Mouse (Mus musculus): ENCODE data around the gene Cd163. TPM values are rescaled to one million over a fixed set of nuclear protein-coding genes. Genes with fewer than 3 reads are reported as not detected.

Gene Cd163
- polyA plus RNA-seq, 1 experiment from 2014 or later, result 0.50 TPM

GRCm38 (mm10) chr6:124301447-124302192 lies 2.8 kb upstream of the Cd163 start:
- H3K36me3 ChIP-seq (ENCODE audit: control insufficient read depth, insufficient read depth), result no peaks in the 10 kb centered on the region
- WGBS (ENCODE audit: insufficient replicate concordance), result 62% methylated on average over 3 of the region's 3 CpGs
- H3K9ac ChIP-seq (ENCODE audit: low read depth, low read length), result no peak overlapping the region
- H3K4me2 ChIP-seq (ENCODE audit: low read depth, low read length), result no peak overlapping the region
- no peak overlapping the region for H3K4me3 ChIP-seq (ENCODE audit: low read depth, low read length)
- no peak for ATAC-seq (ENCODE audit: low read depth)
- no peaks in the 10 kb centered on the region for H3K27me3 ChIP-seq (ENCODE audit: control insufficient read depth, insufficient read depth, low read depth, low read length)
- no peaks in the 10 kb centered on the region for H3K4me1 ChIP-seq (ENCODE audit: control insufficient read depth, low read depth, low read length)
- H3K9me3 ChIP-seq (replicated peaks; ENCODE audit: control insufficient read depth, low read length), result no peaks in the 10 kb centered on the region
- H3K27ac ChIP-seq (ENCODE audit: low read length), result no peak overlapping the region

- Histone ChIP-seq H3K4me2 (ENCODE audit: low read depth, low read length) (no peak overlapping the region), H3K9me3 (replicated peaks; ENCODE audit: control insufficient read depth, low read length) (no peaks in the 10 kb centered on the region), H3K4me1 (ENCODE audit: control insufficient read depth, low read depth, low read length) (no peaks in the 10 kb centered on the region), H3K9ac (ENCODE audit: low read depth, low read length) (no peak overlapping the region), H3K36me3 (ENCODE audit: control insufficient read depth, insufficient read depth) (no peaks in the 10 kb centered on the region), H3K27ac (ENCODE audit: low read length) (no peak overlapping the region), H3K27me3 (ENCODE audit: control insufficient read depth, insufficient read depth, low read depth, low read length) (no peaks in the 10 kb centered on the region), H3K4me3 (ENCODE audit: low read depth, low read length) (no peak overlapping the region)
- no peak for ATAC-seq (ENCODE audit: low read depth)
- WGBS (ENCODE audit: insufficient replicate concordance), result 72% methylated on average over 8 of the region's 8 CpGs
Measured at GRCm38 (mm10) chr6:124308935-124309334, 4.5 kb downstream of the Cd163 start.

- Histone ChIP-seq H3K9me3 (replicated peaks; ENCODE audit: control insufficient read depth, low read length) (no peaks in the 10 kb centered on the region), H3K4me1 (ENCODE audit: control insufficient read depth, low read depth, low read length) (no peaks in the 10 kb centered on the region), H3K9ac (ENCODE audit: low read depth, low read length) (no peak overlapping the region), H3K36me3 (ENCODE audit: control insufficient read depth, insufficient read depth) (no peaks in the 10 kb centered on the region), H3K4me2 (ENCODE audit: low read depth, low read length) (no peak overlapping the region), H3K27ac (ENCODE audit: low read length) (no peak overlapping the region), H3K4me3 (ENCODE audit: low read depth, low read length) (no peak overlapping the region), H3K27me3 (ENCODE audit: control insufficient read depth, insufficient read depth, low read depth, low read length) (no peaks in the 10 kb centered on the region)
- ATAC-seq (ENCODE audit: low read depth), result no peak
- WGBS (ENCODE audit: insufficient replicate concordance), result 65% methylated on average over 6 of the region's 6 CpGs
Measured at GRCm38 (mm10) chr6:124312292-124312691, 7.8 kb downstream of the Cd163 start.

GRCm38 (mm10) chr6:124320371-124320770 lies 15.9 kb downstream of the Cd163 start:
- H3K9me3 ChIP-seq (replicated peaks; ENCODE audit: control insufficient read depth, low read length), result no peaks in the 10 kb centered on the region
- no peaks in the 10 kb centered on the region for H3K4me1 ChIP-seq (ENCODE audit: control insufficient read depth, low read depth, low read length)
- H3K27me3 ChIP-seq (ENCODE audit: control insufficient read depth, insufficient read depth, low read depth, low read length), result no peaks in the 10 kb centered on the region
- no peak for ATAC-seq (ENCODE audit: low read depth)
- H3K36me3 ChIP-seq (ENCODE audit: control insufficient read depth, insufficient read depth), result no peaks in the 10 kb centered on the region
- 48% methylated on average over 6 of the region's 6 CpGs for WGBS (ENCODE audit: insufficient replicate concordance)
- H3K4me2 ChIP-seq (ENCODE audit: low read depth, low read length), result no peak overlapping the region
- no peak overlapping the region for H3K27ac ChIP-seq (ENCODE audit: low read length)
- no peak overlapping the region for H3K4me3 ChIP-seq (ENCODE audit: low read depth, low read length)
- H3K9ac ChIP-seq (ENCODE audit: low read depth, low read length), result no peak overlapping the region

GRCm38 (mm10) chr6:124321481-124322475 lies 17.3 kb downstream of the Cd163 start:
- Histone ChIP-seq H3K36me3 (ENCODE audit: control insufficient read depth, insufficient read depth) (no peaks in the 10 kb centered on the region), H3K4me1 (ENCODE audit: control insufficient read depth, low read depth, low read length) (no peaks in the 10 kb centered on the region), H3K4me2 (ENCODE audit: low read depth, low read length) (no peak overlapping the region), H3K27ac (ENCODE audit: low read length) (no peak overlapping the region), H3K4me3 (ENCODE audit: low read depth, low read length) (no peak overlapping the region), H3K9me3 (replicated peaks; ENCODE audit: control insufficient read depth, low read length) (no peaks in the 10 kb centered on the region), H3K27me3 (ENCODE audit: control insufficient read depth, insufficient read depth, low read depth, low read length) (no peaks in the 10 kb centered on the region), H3K9ac (ENCODE audit: low read depth, low read length) (no peak overlapping the region)
- no peak for ATAC-seq (ENCODE audit: low read depth)
- 58% methylated on average over 16 of the region's 16 CpGs for WGBS (ENCODE audit: insufficient replicate concordance)

GRCm38 (mm10) chr6:124328394-124328991 lies 24.0 kb downstream of the Cd163 start:
- Histone ChIP-seq H3K27ac (ENCODE audit: low read length) (no peak overlapping the region), H3K4me1 (ENCODE audit: control insufficient read depth, low read depth, low read length) (no peaks in the 10 kb centered on the region), H3K36me3 (ENCODE audit: control insufficient read depth, insufficient read depth) (no peaks in the 10 kb centered on the region), H3K4me3 (ENCODE audit: low read depth, low read length) (no peak overlapping the region), H3K9me3 (replicated peaks; ENCODE audit: control insufficient read depth, low read length) (no peaks in the 10 kb centered on the region), H3K4me2 (ENCODE audit: low read depth, low read length) (no peak overlapping the region), H3K9ac (ENCODE audit: low read depth, low read length) (no peak overlapping the region), H3K27me3 (ENCODE audit: control insufficient read depth, insufficient read depth, low read depth, low read length) (no peaks in the 10 kb centered on the region)
- no peak for ATAC-seq (ENCODE audit: low read depth)
- 67% methylated on average over 3 of the region's 3 CpGs for WGBS (ENCODE audit: insufficient replicate concordance)

- H3K4me1 ChIP-seq (ENCODE audit: control insufficient read depth, low read depth, low read length), result no peaks in the 10 kb centered on the region
- 79% methylated on average over 7 of the region's 7 CpGs for WGBS (ENCODE audit: insufficient replicate concordance)
- H3K9me3 ChIP-seq (replicated peaks; ENCODE audit: control insufficient read depth, low read length), result no peaks in the 10 kb centered on the region
- H3K4me2 ChIP-seq (ENCODE audit: low read depth, low read length), result no peak overlapping the region
- no peak for ATAC-seq (ENCODE audit: low read depth)
- H3K4me3 ChIP-seq (ENCODE audit: low read depth, low read length), result no peak overlapping the region
- no peak overlapping the region for H3K9ac ChIP-seq (ENCODE audit: low read depth, low read length)
- H3K36me3 ChIP-seq (ENCODE audit: control insufficient read depth, insufficient read depth), result no peaks in the 10 kb centered on the region
- H3K27ac ChIP-seq (ENCODE audit: low read length), result no peak overlapping the region
- H3K27me3 ChIP-seq (ENCODE audit: control insufficient read depth, insufficient read depth, low read depth, low read length), result no peaks in the 10 kb centered on the region
Measured at GRCm38 (mm10) chr6:124329622-124330021, 25.2 kb downstream of the Cd163 start.

GRCm38 (mm10) chr6:124345096-124345495 lies 40.6 kb downstream of the Cd163 start:
- H3K36me3 ChIP-seq (ENCODE audit: control insufficient read depth, insufficient read depth), result no peaks in the 10 kb centered on the region
- H3K27ac ChIP-seq (ENCODE audit: low read length), result no peak overlapping the region
- WGBS (ENCODE audit: insufficient replicate concordance), result 64% methylated on average over 4 of the region's 4 CpGs
- no peak overlapping the region for H3K9ac ChIP-seq (ENCODE audit: low read depth, low read length)
- H3K9me3 ChIP-seq (replicated peaks; ENCODE audit: control insufficient read depth, low read length), result no peaks in the 10 kb centered on the region
- H3K27me3 ChIP-seq (ENCODE audit: control insufficient read depth, insufficient read depth, low read depth, low read length), result no peaks in the 10 kb centered on the region
- H3K4me1 ChIP-seq (ENCODE audit: control insufficient read depth, low read depth, low read length), result no peaks in the 10 kb centered on the region
- no peak overlapping the region for H3K4me3 ChIP-seq (ENCODE audit: low read depth, low read length)
- no peak for ATAC-seq (ENCODE audit: low read depth)
- H3K4me2 ChIP-seq (ENCODE audit: low read depth, low read length), result no peak overlapping the region

Data from liver, embryonic 16.5 days (tissue).